Mouse (Mus musculus): ENCODE data around the gene Gcc2. TPM values are rescaled to one million over a fixed set of nuclear protein-coding genes. Genes with fewer than 3 reads are reported as not detected.
"Not testable (repeated sequence)": the region's sequence is repeated elsewhere in the genome, so short reads cannot be mapped to it uniquely, and the experiment has no call there.

Gene Gcc2
- polyA plus RNA-seq, 1 experiment = 8.8 TPM

- H3K27ac ChIP-seq (ENCODE audit: control insufficient read depth, insufficient read depth, low read depth, low read length, poor library complexity) = no peak overlapping the region
- TF ChIP-seq CTCF (IDR thresholded peaks at IDR 0.05; ENCODE audit: control insufficient read depth, insufficient read depth, low read length) (no peak), POLR2A (IDR thresholded peaks at IDR 0.05; ENCODE audit: borderline replicate concordance, control insufficient read depth, low read depth, low read length) (no peak)
- no peak overlapping the region for H3K4me3 ChIP-seq (replicated peaks; ENCODE audit: control insufficient read depth, low read depth, low read length)
- no peaks in the 10 kb centered on the region; the same call in 1 of the 2 replicates for H3K4me1 ChIP-seq (ENCODE audit: control insufficient read depth, insufficient read depth, low read length)
Measured at GRCm38 (mm10) chr10:58330635-58331034, 75.3 kb downstream of the Gcc2 start.

GRCm38 (mm10) chr10:58331741-58332140 is 76.4 kb downstream of the Gcc2 start:
- H3K4me1 ChIP-seq (ENCODE audit: control insufficient read depth, insufficient read depth, low read length) = no peaks in the 10 kb centered on the region; the same call in 1 of the 2 replicates
- TF ChIP-seq POLR2A (IDR thresholded peaks at IDR 0.05; ENCODE audit: borderline replicate concordance, control insufficient read depth, low read depth, low read length) = no peak
- no peak for TF ChIP-seq CTCF (IDR thresholded peaks at IDR 0.05; ENCODE audit: control insufficient read depth, insufficient read depth, low read length)
- H3K27ac ChIP-seq (ENCODE audit: control insufficient read depth, insufficient read depth, low read depth, low read length, poor library complexity) = no peak overlapping the region
- H3K4me3 ChIP-seq (replicated peaks; ENCODE audit: control insufficient read depth, low read depth, low read length) = no peak overlapping the region

DNA sequence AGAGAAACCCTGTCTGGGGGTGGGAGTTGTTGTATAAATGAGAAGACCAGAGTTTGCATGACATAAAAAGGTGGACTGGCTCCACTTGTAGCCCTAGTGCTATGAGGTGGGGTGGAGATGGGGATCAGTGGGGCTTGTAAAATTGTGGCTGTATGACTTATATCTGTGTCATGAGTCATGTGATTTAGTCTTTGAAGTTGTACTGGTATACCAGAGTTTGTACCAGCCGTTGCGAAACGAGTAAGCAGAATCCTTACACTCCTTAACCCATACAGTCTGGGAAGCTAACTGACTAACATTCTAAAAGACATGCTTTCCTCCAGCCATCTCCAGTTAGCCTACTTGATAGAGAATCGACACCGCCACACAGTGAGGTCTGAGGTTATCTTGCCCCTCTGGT is 78.1 kb downstream of the Gcc2 start:
- TF ChIP-seq POLR2A (IDR thresholded peaks at IDR 0.05; ENCODE audit: borderline replicate concordance, control insufficient read depth, low read depth, low read length) (no peak), CTCF (IDR thresholded peaks at IDR 0.05; ENCODE audit: control insufficient read depth, insufficient read depth, low read length) (no peak)
- Histone ChIP-seq H3K27ac (ENCODE audit: control insufficient read depth, insufficient read depth, low read depth, low read length, poor library complexity) (no peak overlapping the region), H3K4me1 (ENCODE audit: control insufficient read depth, insufficient read depth, low read length) (no peaks in the 10 kb centered on the region; the same call in 1 of the 2 replicates), H3K4me3 (replicated peaks; ENCODE audit: control insufficient read depth, low read depth, low read length) (no peak overlapping the region)
- WGBS = 77% methylated on average over 5 of the region's 5 CpGs

- Histone ChIP-seq H3K27ac (ENCODE audit: control insufficient read depth, insufficient read depth, low read depth, low read length, poor library complexity) (no peak overlapping the region), H3K4me1 (ENCODE audit: control insufficient read depth, insufficient read depth, low read length) (no peaks in the 10 kb centered on the region; the same call in 1 of the 2 replicates), H3K4me3 (replicated peaks; ENCODE audit: control insufficient read depth, low read depth, low read length) (no peak overlapping the region)
- 91% methylated on average over 1 of the region's 1 CpGs for WGBS
- no peak for TF ChIP-seq POLR2A (IDR thresholded peaks at IDR 0.05; ENCODE audit: borderline replicate concordance, control insufficient read depth, low read depth, low read length)
- no peak for TF ChIP-seq CTCF (IDR thresholded peaks at IDR 0.05; ENCODE audit: control insufficient read depth, insufficient read depth, low read length)
Measured at GRCm38 (mm10) chr10:58336156-58336555, 80.9 kb downstream of the Gcc2 start.

DNA sequence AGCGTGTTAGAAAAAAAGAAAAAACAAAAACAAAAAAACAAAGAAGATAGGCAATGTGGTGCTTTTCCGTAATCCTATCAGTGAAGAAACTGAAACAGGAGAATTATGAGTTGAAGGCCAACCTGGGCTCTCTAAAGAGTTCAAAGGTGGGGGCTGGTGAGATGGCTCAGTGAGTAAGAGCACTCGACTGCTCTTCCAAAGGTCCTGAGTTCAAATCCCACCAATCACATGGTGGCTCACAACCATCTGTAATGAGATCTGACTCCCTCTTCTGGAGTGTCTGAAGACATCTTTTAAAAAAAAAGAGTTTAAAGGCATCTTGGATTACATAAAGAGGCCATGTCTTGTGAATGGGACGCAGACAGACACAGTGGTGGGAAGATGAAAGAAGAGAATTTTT is 81.8 kb downstream of the Gcc2 start:
- H3K4me3 ChIP-seq (replicated peaks; ENCODE audit: control insufficient read depth, low read depth, low read length); H3K27ac ChIP-seq (ENCODE audit: control insufficient read depth, insufficient read depth, low read depth, low read length, poor library complexity); H3K4me1 ChIP-seq (ENCODE audit: control insufficient read depth, insufficient read depth, low read length): not testable (repeated sequence)
- WGBS = 91% methylated on average over 4 of the region's 4 CpGs

DNA sequence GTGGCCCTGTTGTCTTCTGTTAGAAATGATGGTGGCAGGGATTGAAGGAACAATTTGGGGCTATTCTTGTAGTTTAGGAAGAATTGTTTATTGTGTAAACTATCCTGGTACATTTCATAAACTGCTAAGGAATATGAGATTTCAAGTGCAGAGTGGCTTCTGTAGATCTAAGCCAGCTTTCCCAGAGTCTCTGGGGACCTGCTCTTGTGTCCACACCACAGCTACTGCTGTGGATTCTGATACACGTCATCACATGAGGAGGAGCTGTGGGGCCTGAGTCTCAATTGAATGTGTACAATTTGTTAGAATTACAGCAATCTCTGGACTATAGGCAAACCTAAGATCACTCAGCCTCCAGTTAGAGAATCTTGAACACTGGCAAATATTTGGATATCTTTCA is 83.3 kb downstream of the Gcc2 start:
- H3K27ac ChIP-seq (ENCODE audit: control insufficient read depth, insufficient read depth, low read depth, low read length, poor library complexity) = no peak overlapping the region
- no peaks in the 10 kb centered on the region; the same call in 1 of the 2 replicates for H3K4me1 ChIP-seq (ENCODE audit: control insufficient read depth, insufficient read depth, low read length)
- no peak overlapping the region for H3K4me3 ChIP-seq (replicated peaks; ENCODE audit: control insufficient read depth, low read depth, low read length)
- TF ChIP-seq CTCF (IDR thresholded peaks at IDR 0.05; ENCODE audit: control insufficient read depth, insufficient read depth, low read length) = no peak
- TF ChIP-seq POLR2A (IDR thresholded peaks at IDR 0.05; ENCODE audit: borderline replicate concordance, control insufficient read depth, low read depth, low read length) = no peak
- 71% methylated on average over 1 of the region's 1 CpGs for WGBS

DNA sequence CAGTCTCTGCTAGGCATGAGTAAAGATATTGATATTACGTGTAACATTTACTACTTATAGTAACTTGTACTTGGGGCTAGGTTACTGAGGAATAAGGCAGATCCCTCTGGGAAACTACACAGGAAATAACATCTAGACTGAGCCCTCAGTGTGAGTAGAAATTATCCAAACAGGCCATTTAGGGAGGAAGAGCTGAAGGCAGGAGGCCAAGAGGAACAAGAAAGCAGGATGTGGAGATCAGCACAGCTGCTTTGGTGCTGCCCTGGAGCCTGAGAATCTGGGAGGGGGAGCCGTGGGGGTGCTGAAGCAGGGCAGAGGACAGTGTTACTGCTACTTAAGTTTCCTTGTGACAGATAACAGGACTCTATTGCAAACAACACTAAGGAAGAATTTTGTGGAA is 86.4 kb downstream of the Gcc2 start:
- H3K27ac ChIP-seq (ENCODE audit: control insufficient read depth, insufficient read depth, low read depth, low read length, poor library complexity) = no peak overlapping the region
- no peak for TF ChIP-seq POLR2A (IDR thresholded peaks at IDR 0.05; ENCODE audit: borderline replicate concordance, control insufficient read depth, low read depth, low read length)
- TF ChIP-seq CTCF (IDR thresholded peaks at IDR 0.05; ENCODE audit: control insufficient read depth, insufficient read depth, low read length) = no peak
- no peaks in the 10 kb centered on the region for H3K4me1 ChIP-seq (ENCODE audit: control insufficient read depth, insufficient read depth, low read length)

DNA sequence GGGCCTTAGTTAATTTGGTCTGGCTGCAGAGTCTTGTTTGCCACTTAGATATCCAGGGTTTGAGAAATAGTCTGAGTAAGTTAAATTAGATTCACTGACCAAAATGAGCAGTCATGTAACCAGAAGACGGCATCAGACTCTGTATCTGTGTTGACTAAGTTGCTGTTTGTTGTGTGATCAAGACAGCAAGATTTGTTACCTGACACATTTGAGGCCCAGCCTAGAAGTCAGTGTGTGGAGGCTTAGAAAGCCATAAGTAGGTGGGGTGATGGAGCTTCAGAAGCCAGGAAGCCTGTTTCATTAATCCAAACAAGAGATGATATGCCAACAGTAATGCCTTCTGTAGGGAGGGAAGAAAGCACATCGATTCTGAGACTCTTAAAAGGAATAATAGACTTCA is 86.9 kb downstream of the Gcc2 start:
- no peak for TF ChIP-seq POLR2A (IDR thresholded peaks at IDR 0.05; ENCODE audit: borderline replicate concordance, control insufficient read depth, low read depth, low read length)
- TF ChIP-seq CTCF (IDR thresholded peaks at IDR 0.05; ENCODE audit: control insufficient read depth, insufficient read depth, low read length) = no peak
- 61% methylated on average over 2 of the region's 2 CpGs for WGBS
- H3K4me3 ChIP-seq (replicated peaks; ENCODE audit: control insufficient read depth, low read depth, low read length) = no peak overlapping the region
- no peak overlapping the region for H3K27ac ChIP-seq (ENCODE audit: control insufficient read depth, insufficient read depth, low read depth, low read length, poor library complexity)
- peaks cover under 1% of the 10 kb centered on the region; the same call in 1 of the 2 replicates for H3K4me1 ChIP-seq (ENCODE audit: control insufficient read depth, insufficient read depth, low read length)

More for the DNA sequence above, 86.4 kb downstream of the Gcc2 start:
- WGBS = 26% methylated on average over 2 of the region's 2 CpGs
- no peak overlapping the region for H3K4me3 ChIP-seq (replicated peaks; ENCODE audit: control insufficient read depth, low read depth, low read length)

- 34% methylated on average over 3 of the region's 3 CpGs for WGBS
- H3K27ac ChIP-seq (ENCODE audit: control insufficient read depth, insufficient read depth, low read depth, low read length, poor library complexity) = no peak overlapping the region
- H3K4me1 ChIP-seq (ENCODE audit: control insufficient read depth, insufficient read depth, low read length) = peaks cover 2% of the 10 kb centered on the region; the same call in 1 of the 2 replicates
- TF ChIP-seq CTCF (IDR thresholded peaks at IDR 0.05; ENCODE audit: control insufficient read depth, insufficient read depth, low read length) = no peak
- TF ChIP-seq POLR2A (IDR thresholded peaks at IDR 0.05; ENCODE audit: borderline replicate concordance, control insufficient read depth, low read depth, low read length) = no peak
- H3K4me3 ChIP-seq (replicated peaks; ENCODE audit: control insufficient read depth, low read depth, low read length) = no peak overlapping the region
Measured at GRCm38 (mm10) chr10:58343552-58343951, 88.3 kb downstream of the Gcc2 start.
